Mouse (Mus musculus): ENCODE measurements around the gene Myocd. TPM values are rescaled to one million over a fixed set of nuclear protein-coding genes. Genes with fewer than 3 reads are reported as not detected.

The Myocd gene
- total RNA-seq, 2 experiments from 2014 or later, result 1.4 to 1.7 TPM

DNA sequence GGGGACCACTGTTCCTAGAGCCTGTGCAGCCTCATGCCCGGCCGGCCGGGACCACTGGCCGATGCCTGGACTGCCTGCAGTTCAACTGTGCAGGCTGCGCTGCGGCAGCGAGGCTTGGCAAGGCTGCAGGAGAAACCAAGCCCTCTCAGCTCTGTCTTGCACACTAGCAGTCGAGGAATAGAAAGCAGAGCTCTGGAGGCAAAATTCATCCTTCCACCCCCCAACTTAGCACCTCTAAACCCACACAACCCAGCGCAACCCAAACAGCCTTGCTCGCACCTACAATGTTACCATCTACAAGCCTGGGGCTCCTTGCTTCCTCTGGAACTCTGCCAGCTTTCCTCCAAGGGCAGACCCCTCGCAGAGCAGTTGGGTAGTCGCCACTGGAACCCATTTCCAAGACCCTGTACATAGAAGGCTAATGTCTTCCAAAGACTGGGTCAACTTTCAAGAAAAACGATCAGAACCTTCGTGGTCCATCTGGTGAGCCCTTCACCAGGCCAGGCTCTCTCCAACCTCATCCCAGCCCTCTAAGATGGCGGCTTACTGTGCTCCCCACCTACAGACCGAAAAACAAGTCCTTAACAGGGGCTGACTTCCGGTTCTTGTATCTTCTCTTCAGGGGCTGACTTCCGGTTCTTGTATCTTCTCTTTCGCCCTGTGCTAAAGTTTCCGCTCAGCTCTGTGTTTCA lies 111.7 kb downstream of the Myocd start:
- intact Hi-C loops (cut with DNase I; ENCODE audit: low total_unique reads), result no loop called here
- DNase-seq, result no peak

DNA sequence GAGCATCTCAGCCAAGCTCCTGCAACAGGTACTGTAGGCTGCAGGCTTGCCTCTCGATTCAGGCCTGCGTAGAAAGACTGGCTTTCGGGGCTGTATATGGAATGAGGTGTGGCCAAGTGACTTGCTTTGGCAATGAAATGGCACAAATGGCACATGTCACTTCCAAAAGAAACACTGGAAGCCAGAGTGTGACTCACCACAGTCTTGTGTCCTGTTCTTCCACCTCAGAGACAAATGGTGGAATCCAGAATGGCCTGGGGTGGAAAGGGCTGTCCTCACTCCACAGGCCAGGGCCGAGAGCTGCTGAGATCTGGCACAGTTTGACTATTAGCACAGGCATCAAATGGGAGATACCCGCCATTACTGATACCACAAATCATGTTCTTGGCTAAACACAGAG lies 116.8 kb downstream of the Myocd start:
- intact Hi-C loops (cut with DNase I; ENCODE audit: low total_unique reads), result no loop called here
- DNase-seq, result no peak

- intact Hi-C loops (cut with DNase I; ENCODE audit: low total_unique reads), result no loop called here
- DNase-seq, result no peak
These were observed 121.3 kb downstream of the Myocd start for GRCm38 (mm10) chr11:65148441-65148840.

DNA sequence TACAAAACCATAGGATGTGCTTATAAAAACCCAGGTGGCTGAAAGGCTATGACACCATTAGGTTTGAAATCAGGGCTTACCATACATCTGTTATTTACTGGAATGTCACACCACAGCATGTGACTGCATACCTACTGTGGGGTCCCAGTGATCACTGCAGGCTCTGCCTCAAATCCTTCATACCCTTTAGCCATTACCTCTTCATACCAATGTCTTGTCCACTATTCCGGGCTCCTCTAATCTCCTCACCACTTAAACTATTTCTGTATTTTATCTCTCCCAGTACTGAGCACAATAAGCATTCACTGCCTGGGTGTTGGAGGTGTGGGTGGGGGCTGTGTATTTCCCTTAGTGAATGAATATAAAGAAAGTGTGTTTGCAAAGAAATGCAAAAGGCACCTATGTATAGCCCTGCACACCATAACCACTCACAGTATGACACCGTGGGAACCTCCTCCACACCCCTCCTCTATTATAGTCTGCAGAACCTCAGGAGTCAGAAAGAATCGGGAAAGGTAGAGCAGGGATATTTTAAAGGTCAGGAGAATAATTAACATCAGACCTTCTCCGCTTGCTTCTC lies 126.9 kb downstream of the Myocd start:
- no peak for DNase-seq
- intact Hi-C loops (cut with DNase I; ENCODE audit: low total_unique reads), result no loop called here

- intact Hi-C loops (cut with DNase I; ENCODE audit: low total_unique reads), result no loop called here
- no peak for DNase-seq
These were observed 130.8 kb downstream of the Myocd start for GRCm38 (mm10) chr11:65139030-65139429.

DNA sequence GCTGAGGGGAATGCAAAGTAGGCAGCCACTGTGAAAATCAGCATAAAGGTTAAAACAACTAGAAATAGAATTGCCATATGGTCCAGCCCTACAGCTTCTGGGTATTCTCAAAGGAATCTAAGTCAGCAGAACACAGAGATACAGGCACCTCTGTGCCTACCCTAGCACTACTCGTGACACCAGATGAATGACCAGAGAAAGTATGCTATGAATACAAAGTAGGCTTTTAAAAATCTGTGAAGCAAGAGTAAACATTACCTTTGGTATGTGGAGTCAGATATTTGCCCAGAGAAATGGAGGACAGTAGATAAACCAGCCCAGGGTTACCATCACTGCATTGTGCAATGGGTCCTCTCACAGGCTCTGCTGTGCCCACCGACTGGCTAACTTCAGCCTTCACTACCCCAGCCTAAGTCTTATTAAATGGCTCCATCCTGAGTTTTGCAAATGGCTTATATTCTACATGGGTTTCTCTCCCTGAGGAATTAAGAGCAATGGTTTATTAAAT lies 132.6 kb downstream of the Myocd start:
- no peak for DNase-seq
- intact Hi-C loops (cut with DNase I; ENCODE audit: low total_unique reads), result no loop called here

DNA sequence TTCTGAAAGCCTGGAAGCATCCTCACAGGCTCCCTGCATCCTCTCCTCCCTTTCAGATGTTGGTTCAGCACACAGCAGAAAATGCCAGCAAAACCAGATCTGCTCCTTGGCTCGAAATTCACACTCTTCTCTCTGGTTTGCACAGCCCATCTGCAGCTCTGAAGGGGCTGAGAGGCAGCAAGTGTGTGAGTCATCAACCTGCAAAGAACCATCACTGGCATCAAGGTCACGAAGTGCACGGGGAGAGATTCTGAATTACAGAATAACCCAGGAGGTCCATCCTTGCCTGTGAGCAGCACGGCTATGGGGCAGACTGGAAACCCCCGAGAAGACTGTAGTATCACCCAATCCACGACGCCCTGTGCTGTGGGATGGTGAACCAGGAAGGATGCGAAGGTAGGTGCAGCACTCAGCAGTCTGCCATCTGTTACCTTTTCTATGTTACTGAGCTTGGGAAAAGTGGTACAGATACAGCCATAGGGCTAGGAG lies 134.5 kb downstream of the Myocd start:
- DNase-seq, result no peak
- intact Hi-C loops (cut with DNase I; ENCODE audit: low total_unique reads), result no loop called here

DNA sequence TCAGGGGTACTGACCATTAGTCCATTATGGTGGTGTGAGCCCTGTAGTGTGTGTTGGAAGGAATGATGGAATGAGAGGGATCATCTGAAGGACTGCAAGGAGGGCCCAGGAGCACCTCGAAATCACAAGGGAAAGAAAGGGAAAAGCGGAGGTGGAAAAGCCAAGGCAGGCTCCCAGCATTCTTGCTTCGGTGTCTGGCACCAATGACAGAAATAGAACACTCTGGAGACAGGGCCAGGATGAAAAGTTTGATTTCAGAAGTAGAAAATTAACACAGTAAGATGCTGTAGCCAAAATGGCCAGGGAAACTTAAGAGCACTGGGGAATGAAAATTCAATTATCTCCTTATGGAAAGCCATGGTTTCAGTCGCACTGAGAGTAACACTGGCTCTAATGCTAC lies 136.1 kb downstream of the Myocd start:
- intact Hi-C loops (cut with DNase I; ENCODE audit: low total_unique reads), result no loop called here
- DNase-seq, result no peak

- intact Hi-C loops (cut with DNase I; ENCODE audit: low total_unique reads), result no loop called here
- no peak for DNase-seq
These were observed 140.7 kb downstream of the Myocd start for GRCm38 (mm10) chr11:65129110-65129509.

DNA sequence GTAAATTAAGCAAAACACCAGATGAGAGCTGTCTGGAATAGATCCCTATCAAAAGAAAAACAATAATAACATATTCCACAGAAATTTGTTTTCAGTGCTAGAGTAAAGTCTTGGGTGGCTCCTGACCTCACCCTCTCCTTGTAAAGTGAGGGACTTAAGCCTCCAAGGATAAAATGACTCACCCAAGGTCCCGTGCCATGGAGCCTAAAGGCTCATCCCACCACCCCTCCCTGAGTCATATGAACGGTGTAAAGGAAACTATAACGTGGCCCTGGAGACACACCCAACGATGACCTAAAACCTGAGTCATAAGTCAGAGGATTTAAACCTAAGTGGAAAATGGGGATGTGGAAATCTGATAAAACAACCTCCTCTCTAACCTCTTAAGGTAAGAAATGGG lies 141.1 kb downstream of the Myocd start:
- intact Hi-C loops (cut with DNase I; ENCODE audit: low total_unique reads), result no loop called here
- no peak for DNase-seq

DNA sequence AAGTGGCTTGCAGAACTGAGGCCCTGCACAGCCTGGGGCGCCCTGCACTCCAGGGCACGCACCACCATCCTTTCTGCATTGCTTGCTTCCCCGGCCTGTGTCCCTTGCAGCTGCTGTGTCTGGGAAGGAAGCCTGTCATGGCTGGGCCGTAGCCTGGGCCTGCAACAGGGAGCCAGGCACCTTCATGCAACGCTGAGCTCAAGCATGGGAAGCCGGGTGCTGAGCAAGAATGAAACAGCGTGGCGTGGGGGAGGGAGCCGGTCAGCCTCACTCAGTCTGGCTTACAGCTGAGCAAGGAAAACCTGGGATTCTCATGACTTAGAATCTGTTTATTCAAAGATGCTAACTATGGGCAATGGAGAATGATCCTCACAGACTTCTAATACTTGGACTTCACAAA lies 143.2 kb downstream of the Myocd start:
- DNase-seq, result peak; percentile 36
- intact Hi-C loops (cut with DNase I; ENCODE audit: low total_unique reads), result no loop called here

Other genes with a start within 250 kb of the Myocd start
- gene 1700086D15Rik, start 110.1 kb downstream of the Myocd start, total RNA-seq (2021), result not detected
- gene Arhgap44, start 107.0 kb downstream of the Myocd start, total RNA-seq (2021), result 1 to 10 TPM; 5.1 to 5.9 TPM